Mouse (Mus musculus): ENCODE results near the gene Os9.

Os9 gene

DNA sequence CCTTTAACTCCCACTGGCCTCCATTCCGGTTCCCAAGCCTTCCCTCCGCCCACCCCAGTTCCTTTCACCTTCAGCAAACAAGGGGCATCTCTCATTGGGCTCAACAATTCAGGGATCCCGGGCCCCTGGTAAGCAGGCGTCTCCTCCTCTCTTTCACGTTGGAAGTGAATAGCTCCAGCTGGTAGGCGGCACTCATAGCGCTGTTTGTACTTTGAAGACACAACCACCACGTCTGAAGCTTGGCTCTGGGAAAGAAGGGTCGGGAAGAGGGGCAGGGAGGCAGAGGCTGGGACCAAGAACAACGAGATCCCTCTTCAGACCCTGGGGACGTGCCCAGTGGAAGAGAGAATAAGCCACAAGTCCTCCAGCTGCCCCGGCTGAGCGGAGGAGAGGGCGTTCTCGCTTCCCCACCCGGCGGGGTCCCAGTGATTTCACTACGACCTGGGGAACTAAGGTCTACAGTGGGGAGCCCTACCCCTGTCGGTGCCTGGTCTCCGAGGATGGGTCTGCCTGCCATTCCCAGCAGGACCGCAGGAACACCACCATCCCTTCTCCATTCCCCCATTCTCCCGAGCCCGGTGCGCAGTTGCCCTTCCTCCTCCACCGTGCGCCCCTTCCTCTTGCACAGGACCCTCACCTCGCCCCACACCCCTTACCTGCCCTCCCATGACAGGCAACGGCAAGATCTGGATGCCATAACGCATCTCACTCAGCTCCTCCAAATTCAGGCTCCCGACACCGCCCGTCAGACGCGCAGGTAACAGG lies 448 bp downstream of the Os9 start:
- DNase-seq (ENCODE audit: inconsistent age in 2 of 2, low spot score in 1 of 2): no peak

DNA sequence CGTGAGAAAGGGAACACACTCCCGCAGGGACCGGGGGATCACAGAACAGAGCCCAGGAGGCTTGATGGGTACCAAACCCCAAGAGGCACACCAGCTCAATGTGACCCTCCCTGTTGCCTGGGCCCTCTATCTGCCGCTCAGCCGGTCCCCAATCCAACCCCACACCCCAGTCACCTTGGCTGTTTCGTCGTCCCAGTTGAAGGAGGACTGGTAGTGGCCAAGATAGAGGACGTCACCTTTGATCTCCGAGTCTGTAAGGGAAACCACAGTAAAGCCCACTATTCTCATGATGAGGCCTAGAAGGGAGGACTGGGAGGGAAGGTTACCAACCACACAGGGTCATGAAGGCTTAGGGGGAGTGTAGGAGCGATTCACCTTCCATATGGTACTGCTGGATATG lies 1.7 kb downstream of the Os9 start:
- no peak for DNase-seq (ENCODE audit: inconsistent age in 2 of 2, low spot score in 1 of 2)

DNA sequence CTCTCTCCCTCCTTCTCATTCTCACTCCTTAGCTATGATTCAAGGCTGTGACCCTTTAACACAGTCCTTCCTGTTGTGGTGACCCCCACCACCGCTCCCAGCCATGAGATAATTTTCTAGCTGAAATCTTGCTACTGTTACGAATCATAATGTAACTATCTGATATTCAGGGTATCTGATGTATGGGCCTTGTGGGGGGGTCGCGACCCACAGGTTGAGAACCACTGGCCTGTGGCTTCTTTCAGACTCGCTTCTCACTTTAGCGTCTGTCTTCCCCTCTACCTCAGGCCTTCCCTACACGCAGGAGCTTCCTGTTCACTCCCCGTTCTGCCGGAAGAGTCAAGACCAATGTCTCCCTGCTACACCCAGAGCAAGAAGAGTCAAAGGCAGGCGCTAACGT lies 2.5 kb downstream of the Os9 start:
- no peak for DNase-seq (ENCODE audit: inconsistent age in 2 of 2, low spot score in 1 of 2)

DNA sequence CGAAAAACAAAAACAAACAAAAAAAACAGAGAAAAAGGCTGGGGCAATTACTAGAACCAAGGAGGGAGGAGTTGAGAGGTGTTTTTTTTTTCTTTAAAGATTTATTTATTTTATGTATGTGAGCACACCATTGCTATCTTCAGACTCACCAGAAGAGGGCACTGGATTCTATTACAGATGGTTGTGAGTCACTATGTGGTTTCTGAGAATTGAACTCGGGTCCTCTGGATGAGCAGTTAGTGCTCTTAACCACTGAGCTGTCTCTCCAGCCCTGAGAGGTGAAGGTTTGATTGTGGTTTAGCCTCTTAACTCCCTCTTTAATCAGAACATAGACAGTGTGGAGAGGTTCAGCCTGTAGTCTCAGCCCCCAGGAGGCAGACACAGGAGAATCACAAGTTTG lies 5.9 kb downstream of the Os9 start:
- DNase-seq (ENCODE audit: inconsistent age in 2 of 2, low spot score in 1 of 2): no peak

DNA sequence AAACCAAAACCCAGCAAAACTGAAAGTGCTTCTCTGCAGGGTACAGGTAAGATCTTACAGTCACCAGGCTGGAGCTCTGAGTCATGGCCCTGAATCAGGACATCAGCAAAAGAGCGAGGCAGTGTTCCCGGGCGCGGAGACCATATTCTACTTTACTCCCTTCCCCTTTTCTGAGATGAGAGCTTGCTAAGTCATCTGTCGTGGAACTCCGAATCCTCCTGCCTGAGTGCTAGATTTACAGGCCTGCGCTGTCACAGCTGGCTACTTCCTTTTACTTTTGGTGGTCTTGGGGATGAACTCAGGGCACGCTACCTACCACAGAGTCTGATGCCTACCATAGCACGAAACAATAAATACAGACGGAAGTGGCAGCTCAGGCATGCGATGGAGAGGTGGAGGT lies 6.5 kb downstream of the Os9 start:
- DNase-seq (ENCODE audit: inconsistent age in 2 of 2, low spot score in 1 of 2): no peak

DNA sequence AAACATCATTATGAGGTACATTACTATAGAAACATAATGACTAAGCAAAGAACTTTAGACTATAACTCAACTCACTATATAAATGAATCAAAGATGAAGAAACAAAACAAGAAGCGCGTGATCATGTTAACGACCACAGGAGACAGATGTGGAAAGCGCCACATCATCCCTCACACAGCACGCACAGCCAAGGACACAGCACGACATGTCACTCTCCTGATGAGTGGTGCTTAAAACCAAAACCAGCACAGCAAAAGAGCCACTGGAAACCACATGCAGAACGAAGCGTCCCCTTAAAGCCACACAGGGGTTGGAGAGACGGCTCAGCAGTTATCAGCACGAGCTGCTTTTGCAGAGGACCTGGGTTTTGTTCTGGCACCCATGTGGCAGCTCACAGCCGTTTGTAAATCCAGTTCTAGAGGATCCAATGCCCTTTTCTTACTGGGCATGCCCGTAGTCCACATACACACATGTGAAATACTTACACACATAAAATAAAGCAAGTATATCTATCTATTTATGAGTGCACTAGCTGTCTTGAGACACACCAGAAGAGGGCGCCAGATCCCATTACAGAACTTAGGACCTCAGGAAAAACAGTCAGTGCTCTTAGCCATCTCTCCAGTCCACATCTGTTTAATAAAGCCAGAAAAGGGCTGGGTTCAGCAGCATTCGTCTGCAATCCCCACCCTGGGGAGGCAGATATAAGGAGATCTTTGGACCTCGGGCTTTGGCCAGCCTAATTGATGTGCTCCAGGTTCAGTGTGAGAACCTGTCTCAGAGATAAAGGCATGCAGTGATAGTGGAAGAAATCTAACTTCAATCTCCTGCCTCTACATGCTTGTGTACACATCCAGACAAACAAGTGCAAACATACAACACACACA lies 9.7 kb downstream of the Os9 start:
- DNase-seq (ENCODE audit: inconsistent age in 2 of 2, low spot score in 1 of 2): no peak

DNA sequence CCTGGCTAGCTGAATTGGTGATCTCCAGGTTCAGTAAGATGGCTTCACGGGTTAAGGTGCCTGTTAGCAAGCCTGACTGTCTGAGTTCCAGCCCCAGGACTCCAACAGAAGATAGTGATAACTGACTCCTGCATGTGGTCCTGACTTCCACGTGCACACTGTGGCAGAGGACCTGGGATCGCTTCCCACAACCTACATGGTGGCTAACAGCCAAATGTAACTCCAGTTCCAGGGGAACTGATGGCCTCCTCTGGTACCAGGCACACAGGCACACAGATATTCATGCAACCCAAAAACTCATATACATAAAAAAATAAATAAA lies 12.7 kb downstream of the Os9 start:
- DNase-seq (ENCODE audit: inconsistent age in 2 of 2, low spot score in 1 of 2): no peak

DNA sequence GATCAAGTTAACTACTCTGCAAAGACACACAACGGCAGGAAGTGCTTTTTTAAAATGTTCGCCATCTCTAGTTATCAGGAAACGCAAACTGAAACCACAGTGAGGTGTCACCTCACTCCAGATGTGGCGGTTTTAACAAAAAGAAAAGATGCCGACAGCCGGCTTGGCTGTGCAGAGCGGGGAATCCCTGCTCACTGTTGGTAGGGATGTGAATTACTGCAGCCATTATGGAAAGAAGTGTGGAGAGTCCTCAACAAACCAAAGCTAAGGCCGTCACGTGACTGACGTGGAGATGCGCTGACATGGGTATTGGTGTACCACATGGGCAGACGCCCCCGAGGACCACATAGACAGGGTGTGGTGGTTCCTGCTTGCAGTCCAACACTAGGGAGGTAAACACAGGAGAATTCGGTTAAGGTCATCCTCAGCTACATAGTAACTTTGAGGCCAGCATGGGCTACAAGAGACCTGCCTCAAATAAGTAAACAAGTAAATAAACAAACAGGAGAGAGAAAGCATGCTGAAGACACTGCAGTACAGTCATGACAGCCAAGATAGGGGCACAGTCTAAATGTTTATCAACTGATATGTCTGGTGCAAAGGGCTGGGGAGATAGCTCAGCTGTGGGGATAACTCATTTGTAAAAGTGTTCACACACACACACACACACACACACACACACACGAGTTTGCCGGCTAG lies 13.2 kb downstream of the Os9 start:
- DNase-seq (ENCODE audit: inconsistent age in 2 of 2, low spot score in 1 of 2): no peak

DNA sequence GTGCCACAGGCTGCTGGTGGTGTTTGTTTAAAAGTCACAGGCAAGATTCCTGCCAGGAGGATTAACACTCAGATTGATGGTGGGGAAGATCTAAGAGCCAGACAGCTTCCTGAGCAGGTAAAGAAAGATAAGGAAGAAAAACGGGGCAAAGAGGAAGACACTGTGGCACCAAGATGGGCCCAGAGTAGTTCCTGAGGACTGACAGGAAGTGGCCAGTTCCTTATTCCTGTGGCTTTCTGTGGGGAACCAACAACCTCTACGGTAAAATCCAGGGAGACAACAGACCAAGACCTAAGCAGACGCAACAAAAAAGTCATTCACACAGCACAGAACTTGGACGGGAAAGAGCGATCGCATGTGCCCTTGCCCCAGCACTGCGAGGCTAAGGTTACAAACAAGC lies 17.3 kb downstream of the Os9 start:
- no peak for DNase-seq (ENCODE audit: inconsistent age in 2 of 2, low spot score in 1 of 2)

DNA sequence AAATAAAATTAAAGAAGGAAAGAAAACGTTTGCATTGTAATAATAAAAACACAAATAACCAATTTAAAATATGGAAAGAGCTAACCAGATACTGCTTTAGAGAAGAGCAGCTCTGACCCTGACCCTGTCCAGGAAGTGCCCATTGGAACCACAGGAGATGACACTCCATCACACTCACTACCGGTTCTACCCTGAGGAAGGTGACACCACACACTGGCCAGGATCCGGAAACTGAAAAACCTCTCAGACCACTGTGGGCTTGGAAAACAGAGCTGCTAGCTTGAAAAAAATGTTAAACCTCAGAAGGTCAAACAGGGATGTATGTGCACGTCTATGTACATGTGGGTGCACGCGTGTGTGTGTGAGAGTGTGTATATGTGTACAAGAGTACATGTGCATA lies 19.8 kb downstream of the Os9 start:
- no peak for DNase-seq (ENCODE audit: inconsistent age in 2 of 2, low spot score in 1 of 2)

DNA sequence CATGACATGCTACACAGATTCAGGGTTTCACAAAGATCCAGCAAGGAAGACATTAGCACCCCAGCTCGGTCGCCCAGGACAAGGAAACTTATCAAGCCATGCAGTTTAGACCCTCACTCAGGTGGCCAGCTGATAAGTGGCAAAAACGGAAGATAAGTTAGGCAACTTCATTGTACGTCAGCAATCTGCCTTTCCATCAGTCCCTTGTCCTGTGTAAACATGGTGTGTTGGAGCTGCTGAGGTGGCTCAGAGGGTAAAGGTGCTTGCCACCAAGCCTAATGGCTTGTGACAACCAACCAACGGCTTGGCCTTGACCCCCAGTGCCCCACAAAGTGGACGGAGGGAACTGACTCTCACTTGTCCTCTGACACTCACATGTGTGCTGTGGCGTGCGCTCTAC lies 20.5 kb downstream of the Os9 start:
- DNase-seq (ENCODE audit: inconsistent age in 2 of 2, low spot score in 1 of 2): no peak

DNA sequence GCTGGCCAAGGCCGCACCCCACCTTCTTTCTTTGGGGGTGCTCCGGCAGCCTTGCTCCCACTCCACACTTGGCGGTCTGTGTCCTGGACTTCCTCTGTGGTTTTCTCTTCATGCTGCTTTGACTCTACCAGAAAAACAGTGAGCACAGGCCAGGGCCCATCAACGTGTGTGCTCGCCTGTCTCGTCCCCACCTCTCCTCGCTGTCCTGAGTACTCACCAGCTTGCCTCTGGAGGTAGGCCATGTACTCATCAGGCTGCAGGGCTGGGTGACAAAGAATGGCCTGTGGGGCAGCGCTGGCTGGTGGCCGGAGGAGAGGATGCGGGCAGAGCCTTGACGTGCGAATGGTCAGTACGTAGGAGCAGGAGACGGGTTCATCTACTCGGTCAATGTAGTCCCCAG lies 21.1 kb downstream of the Os9 start:
- DNase-seq (ENCODE audit: inconsistent age in 2 of 2, low spot score in 1 of 2): no peak

DNA sequence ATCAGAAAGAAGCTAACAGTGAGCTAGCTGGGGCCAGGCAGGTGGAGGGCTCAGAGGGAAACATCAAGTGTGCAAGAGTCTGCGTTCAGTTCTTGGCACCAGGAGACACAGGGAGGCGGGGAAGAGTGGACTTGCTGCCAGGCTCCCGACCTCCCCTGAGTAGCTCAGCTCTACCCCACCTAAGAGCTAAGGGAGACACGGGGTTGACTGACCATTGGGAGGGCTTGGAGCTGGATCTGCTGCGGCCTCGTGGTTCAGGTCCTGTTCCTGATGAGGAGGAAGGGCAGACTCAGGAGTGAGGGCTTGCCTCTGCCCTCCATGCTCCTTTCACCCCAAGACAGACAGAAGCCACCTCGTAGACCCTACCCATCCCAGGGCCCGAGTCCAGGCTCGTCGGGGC lies 21.7 kb downstream of the Os9 start:
- DNase-seq (ENCODE audit: inconsistent age in 2 of 2, low spot score in 1 of 2): no peak

DNA sequence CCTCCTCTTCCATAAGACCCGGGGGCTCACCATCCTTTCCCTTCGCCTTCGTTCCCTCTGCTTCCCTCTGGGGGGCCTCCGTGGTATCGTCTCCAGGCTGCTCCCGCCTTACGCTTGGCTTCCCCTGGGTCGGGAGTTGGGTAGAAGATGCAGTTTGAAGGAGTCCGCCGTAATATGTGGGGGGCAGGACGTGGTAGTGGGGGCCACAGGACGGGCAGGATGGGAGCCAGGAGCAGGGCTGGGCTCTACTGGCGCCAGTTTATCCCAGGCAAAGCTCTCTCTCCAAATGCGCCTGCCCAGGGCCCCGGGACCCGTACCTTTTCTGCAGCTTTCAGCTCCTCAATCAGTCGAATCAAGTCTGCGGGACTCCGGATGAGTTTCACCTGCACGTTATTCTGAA lies 22.4 kb downstream of the Os9 start:
- no peak for DNase-seq (ENCODE audit: inconsistent age in 2 of 2, low spot score in 1 of 2)

DNA sequence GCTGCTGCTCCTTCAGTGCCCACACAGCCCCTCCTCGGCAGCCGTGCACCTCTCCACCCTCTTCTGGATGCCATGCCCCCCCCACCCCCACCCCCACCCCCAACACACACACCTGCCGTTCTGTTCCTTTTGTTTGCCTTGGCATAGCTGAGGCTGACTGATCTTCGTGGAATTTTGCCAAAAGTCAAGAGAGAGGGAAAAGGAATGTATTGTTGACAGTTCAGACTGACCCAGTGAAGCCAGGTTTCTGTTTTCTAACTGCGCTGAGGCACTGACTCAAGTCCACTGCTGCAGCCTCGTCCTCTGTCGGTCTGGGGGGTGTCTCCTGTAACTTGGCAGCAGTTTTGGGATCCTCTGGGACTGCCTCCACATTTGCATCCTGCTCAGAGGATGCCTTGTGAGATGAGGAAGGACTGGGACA lies 26.5 kb downstream of the Os9 start:
- DNase-seq (ENCODE audit: inconsistent age in 2 of 2, low spot score in 1 of 2): no peak

DNA sequence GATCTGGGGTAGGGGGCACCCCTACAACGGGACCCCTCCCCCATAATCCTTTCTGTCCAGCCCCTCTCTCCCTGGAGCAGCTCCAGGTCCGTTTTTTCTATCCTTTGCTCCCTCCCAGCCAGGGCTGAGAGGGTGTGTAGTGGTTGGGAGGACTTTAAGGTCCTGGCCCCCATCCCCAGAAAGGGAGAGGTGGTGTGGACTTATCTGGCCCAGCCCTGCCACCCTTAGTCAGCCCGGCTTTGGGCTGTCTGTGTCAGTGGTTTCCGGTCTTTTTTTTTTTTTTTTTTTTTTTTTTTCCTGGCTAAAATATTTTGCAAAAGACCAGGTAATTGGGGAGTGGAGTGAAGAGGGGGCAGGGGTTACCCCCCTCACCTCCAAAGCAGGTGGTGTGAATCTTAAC lies 28.2 kb downstream of the Os9 start:
- DNase-seq (ENCODE audit: inconsistent age in 2 of 2, low spot score in 1 of 2): no peak

DNA sequence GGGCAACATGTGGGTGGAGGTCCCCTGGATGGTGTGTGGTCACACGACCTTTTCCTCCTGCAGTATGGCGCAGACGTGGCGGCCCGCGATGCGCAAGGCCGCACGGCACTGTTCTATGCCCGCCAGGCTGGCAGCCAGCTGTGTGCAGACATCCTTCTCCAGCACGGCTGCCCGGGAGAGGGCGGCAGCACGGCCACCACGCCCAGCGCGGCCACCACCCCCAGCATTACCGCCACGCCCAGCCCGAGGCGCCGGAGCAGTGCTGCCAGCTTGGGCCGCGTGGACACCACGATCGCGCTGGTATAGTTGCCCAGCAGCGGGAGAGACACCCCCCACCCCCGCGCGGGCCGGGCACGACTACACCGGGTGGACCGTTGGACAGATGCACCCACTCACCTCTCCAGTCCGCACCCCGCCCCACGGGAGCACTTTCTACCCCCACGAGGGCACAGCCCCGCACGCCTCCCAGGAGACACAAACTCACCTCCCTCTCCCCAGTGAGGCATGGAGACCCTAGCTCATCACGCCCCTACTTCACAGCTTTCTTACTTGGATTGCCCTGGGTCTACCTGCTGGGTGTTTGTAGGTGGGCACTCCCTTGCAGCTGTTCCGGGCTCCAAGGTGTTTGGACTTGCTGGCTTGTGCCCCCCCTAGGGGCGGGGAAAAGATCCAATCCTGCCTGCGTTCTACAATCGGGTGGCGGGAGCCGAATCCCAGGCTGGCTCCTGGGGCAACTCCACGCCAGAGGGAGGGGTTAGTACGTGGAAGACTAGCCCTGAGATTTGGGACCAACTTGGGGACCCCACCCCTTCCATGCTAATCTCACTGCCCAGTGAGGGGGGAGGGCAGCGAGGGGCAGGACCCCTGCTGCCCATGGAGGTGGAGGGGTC lies 29.2 kb downstream of the Os9 start:
- peak; percentile 57 to 77 for DNase-seq (ENCODE audit: inconsistent age in 2 of 2, low spot score in 1 of 2)

DNA sequence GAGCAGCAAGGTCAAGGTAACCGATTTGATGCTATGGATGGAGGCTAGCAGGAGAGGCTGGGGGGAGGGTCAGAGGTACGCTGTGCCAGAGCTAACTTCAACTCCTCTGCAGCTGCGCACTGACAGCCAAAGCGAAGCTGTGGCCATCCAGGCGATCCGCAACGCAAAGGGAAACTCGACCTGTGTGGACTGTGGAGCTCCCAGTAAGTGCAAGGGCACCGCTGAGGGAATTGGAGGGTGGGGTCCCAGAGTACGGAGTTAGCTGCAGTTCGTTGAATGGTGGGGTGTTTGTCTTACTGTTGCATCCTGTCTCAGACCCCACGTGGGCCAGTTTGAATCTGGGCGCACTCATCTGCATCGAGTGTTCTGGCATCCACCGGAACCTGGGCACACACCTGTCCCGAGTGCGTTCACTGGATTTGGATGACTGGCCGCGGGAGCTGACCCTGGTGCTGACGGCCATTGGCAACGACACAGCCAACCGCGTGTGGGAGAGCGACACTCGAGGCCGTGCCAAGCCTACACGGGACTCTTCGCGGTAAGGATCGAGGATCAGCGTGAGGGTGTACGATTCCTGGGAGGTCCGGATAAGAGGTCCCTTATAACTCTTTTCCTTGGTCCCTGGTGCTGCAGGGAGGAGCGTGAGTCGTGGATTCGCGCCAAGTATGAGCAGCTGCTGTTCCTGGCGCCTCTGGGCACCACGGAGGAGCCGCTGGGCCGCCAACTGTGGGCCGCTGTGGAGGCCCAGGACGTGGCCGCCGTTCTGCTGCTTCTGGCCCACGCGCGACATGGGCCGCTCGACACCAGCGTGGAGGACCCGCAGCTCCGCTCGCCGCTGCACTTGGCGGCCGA lies 30.1 kb downstream of the Os9 start:
- DNase-seq (ENCODE audit: inconsistent age in 2 of 2, low spot score in 1 of 2): peak; percentile 50 to 83

DNA sequence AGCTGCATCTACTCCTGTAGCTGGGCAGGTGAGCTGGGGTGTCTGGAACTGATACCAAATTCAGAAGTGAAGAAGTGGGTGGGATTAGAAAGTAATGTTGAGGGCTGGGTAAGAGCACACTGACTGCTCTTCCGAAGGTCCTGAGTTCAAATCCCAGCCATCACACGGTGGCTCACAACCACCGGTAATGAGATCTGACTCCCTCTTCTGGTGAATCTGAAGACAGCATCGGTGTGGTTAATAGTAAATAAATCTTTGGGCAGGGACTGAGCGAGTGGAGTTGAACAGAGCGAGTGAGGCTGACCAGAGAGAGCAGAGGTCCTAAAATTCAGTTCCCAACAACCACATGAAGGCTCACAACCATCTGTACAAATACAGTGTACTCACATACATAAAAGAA lies 35.3 kb downstream of the Os9 start:
- DNase-seq (ENCODE audit: inconsistent age in 2 of 2, low spot score in 1 of 2): no peak

DNA sequence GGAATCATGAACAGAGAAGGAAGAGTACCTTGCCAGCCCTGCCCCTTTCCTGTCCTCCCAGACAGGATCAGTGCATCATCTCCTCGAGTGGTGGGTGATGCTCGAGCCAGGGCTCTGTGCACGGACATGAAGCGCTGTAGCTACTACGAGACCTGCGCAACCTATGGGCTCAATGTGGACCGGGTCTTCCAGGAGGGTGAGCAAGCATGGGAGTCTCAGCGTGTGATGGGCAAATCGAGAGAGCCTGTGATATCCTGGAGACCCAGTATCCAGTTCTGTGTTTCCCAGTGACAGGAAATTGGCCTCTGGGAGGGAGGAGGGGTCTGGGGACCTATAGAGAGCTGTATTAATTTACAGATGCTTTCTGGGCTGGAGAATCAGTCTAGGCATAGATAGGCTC lies 35.9 kb downstream of the Os9 start:
- no peak for DNase-seq (ENCODE audit: inconsistent age in 2 of 2, low spot score in 1 of 2)

All from adrenal gland, adult (tissue).